Mouse (Mus musculus) MEL (cell line): ENCODE results near the gene Sgsm1. TPM values are rescaled to one million over a fixed set of nuclear protein-coding genes. Genes with fewer than 3 reads are reported as not detected.

ENCODE experiments used
- DNase-seq: peaks from one replicate; pipeline ENCODE4 v3.0.0; 2011; ENCODE audit warnings: low read depth, low spot score
- H3K27ac ChIP-seq: 2 replicates; pipeline ENCODE4 v1.5.1; 2012; ENCODE audit warnings: low read depth, mild to moderate bottlenecking, control low read depth, low read length, moderate library complexity; ENCODE audit not compliant: control insufficient read depth
- H3K27me3 ChIP-seq, 2 experiments: fragments of 150-350 bp in 1 of 2; sonication (generic) in 1 of 2; 2 replicates each; pipeline ENCODE4 v1.6.1; 2012; ENCODE audit warnings: low read length in 2 of 2, mild to moderate bottlenecking in 2 of 2, improper control_type of control experiment in 1 of 2, moderate library complexity in 1 of 2; ENCODE audit not compliant: insufficient read depth in 2 of 2, control insufficient read depth in 1 of 2
- H3K36me3 ChIP-seq, 2 experiments: 2 replicates each; pipeline ENCODE4 v1.6.1; 2012 to 2014; ENCODE audit warnings: low read length in 2 of 2, improper control_type of control experiment in 1 of 2, inconsistent platforms in 1 of 2, mild to moderate bottlenecking in 1 of 2; ENCODE audit not compliant: insufficient read depth in 2 of 2, control insufficient read depth in 1 of 2
- H3K4me1 ChIP-seq, 2 experiments: fragments of 150-350 bp in 1 of 2; sonication (generic) in 1 of 2; 2 replicates each; pipeline ENCODE4 v1.6.1; 2012; ENCODE audit warnings: low read length in 2 of 2, improper control_type of control experiment in 1 of 2, mild to moderate bottlenecking in 1 of 2; ENCODE audit not compliant: insufficient read depth in 2 of 2, control insufficient read depth in 1 of 2
- H3K4me3 ChIP-seq, 2 experiments: fragments of 150-350 bp in 1 of 2; sonication (generic) in 1 of 2; 2 replicates each; pipeline ENCODE4 v1.5.1; 2012; ENCODE audit warnings: low read depth in 2 of 2, low read length in 2 of 2, mild to moderate bottlenecking in 2 of 2, moderate library complexity in 2 of 2, control low read depth in 1 of 2, improper control_type of control experiment in 1 of 2; ENCODE audit not compliant: control insufficient read depth in 1 of 2, insufficient read depth in 1 of 2
- H3K79me2 ChIP-seq: 2 replicates; pipeline ENCODE4 v1.6.1; 2012; ENCODE audit warnings: mild to moderate bottlenecking, low read length, moderate library complexity; ENCODE audit not compliant: control insufficient read depth, poor library complexity, insufficient read depth
- H3K9ac ChIP-seq: 2 replicates; pipeline ENCODE4 v1.6.1; 2012; ENCODE audit warnings: low read depth, mild to moderate bottlenecking, control low read depth, low read length, moderate library complexity; ENCODE audit not compliant: control insufficient read depth, poor library complexity, severe bottlenecking
- H3K9me3 ChIP-seq: fragments of 150-350 bp; sonication (generic); replicated peaks from 2 replicates; pipeline ENCODE4 v1.6.1; 2012; ENCODE audit warnings: mild to moderate bottlenecking, low read length, improper control_type of control experiment, moderate library complexity; ENCODE audit not compliant: insufficient read depth
- BHLHE40 ChIP-seq: IDR thresholded peaks from 2 replicates; pipeline ENCODE4 v1.6.1; 2012; ENCODE audit warnings: low read depth, mild to moderate bottlenecking, inconsistent platforms, low read length, improper control_type of control experiment, borderline replicate concordance
- CHD2 ChIP-seq: IDR thresholded peaks from 2 replicates; pipeline ENCODE4 v1.6.1; 2011; ENCODE audit warnings: low read length, improper control_type of control experiment
- CTCF ChIP-seq, 3 experiments: IDR thresholded peaks in 2 of 3; conservative IDR thresholded peaks in 1 of 3; 2 replicates each; pipeline ENCODE4 v1.5.1; 2011 to 2012; ENCODE audit warnings: low read length in 3 of 3, low read depth in 2 of 3, mild to moderate bottlenecking in 2 of 3, improper control_type of control experiment in 1 of 3, inconsistent platforms in 1 of 3, mixed read lengths in 1 of 3, moderate library complexity in 1 of 3; ENCODE audit not compliant: control insufficient read depth in 1 of 3, insufficient read depth in 1 of 3, poor library complexity in 1 of 3, severe bottlenecking in 1 of 3
- ELF1 ChIP-seq: IDR thresholded peaks from 2 replicates; pipeline ENCODE4 v1.6.1; 2014; ENCODE audit warnings: low read depth, mild to moderate bottlenecking, inconsistent platforms, low read length, improper control_type of control experiment, moderate library complexity
- EP300 ChIP-seq, 2 experiments: IDR thresholded peaks; 2 replicates each; pipeline ENCODE4 v1.6.1; 2011; ENCODE audit warnings: improper control_type of control experiment in 2 of 2, low read length in 2 of 2, low read depth in 1 of 2, mild to moderate bottlenecking in 1 of 2
- GABPA ChIP-seq: IDR thresholded peaks from 2 replicates; pipeline ENCODE4 v1.6.1; 2012; ENCODE audit warnings: low read depth, mild to moderate bottlenecking, inconsistent platforms, low read length, improper control_type of control experiment, moderate library complexity
- GATA1 ChIP-seq: IDR thresholded peaks from 2 replicates; pipeline ENCODE4 v1.6.1; 2011; ENCODE audit warnings: low read depth, low read length, improper control_type of control experiment
- HCFC1 ChIP-seq: IDR thresholded peaks from 2 replicates; pipeline ENCODE4 v1.6.1; 2012; ENCODE audit warnings: low read depth, mild to moderate bottlenecking, inconsistent platforms, low read length, improper control_type of control experiment, moderate library complexity
- KAT2A ChIP-seq: conservative IDR thresholded peaks from 2 replicates; pipeline ENCODE4 v1.6.1; 2012; ENCODE audit warnings: low read depth, low read length, improper control_type of control experiment, inconsistent platforms
- MAFK ChIP-seq: IDR thresholded peaks from 2 replicates; pipeline ENCODE4 v1.6.1; 2011; ENCODE audit warnings: low read depth, mild to moderate bottlenecking, low read length, improper control_type of control experiment, borderline replicate concordance
- MAX ChIP-seq: IDR thresholded peaks from 2 replicates; pipeline ENCODE4 v1.6.1; 2011; ENCODE audit warnings: low read length, improper control_type of control experiment
- MEF2A ChIP-seq: IDR thresholded peaks from 2 replicates; pipeline ENCODE4 v1.6.1; 2014; ENCODE audit warnings: low read depth, mild to moderate bottlenecking, inconsistent platforms, low read length, improper control_type of control experiment; ENCODE audit not compliant: poor library complexity, insufficient replicate concordance, severe bottlenecking; ENCODE audit errors: extremely low read depth
- NRF1 ChIP-seq: IDR thresholded peaks from 2 replicates; pipeline ENCODE4 v1.6.1; 2014; ENCODE audit warnings: low read depth, mild to moderate bottlenecking, inconsistent platforms, low read length, improper control_type of control experiment, moderate library complexity; ENCODE audit not compliant: poor library complexity, insufficient read depth, severe bottlenecking
- POLR2AphosphoS2 ChIP-seq: IDR thresholded peaks from 2 replicates; pipeline ENCODE4 v1.6.1; 2011; ENCODE audit warnings: low read length, improper control_type of control experiment
- SMC3 ChIP-seq: IDR thresholded peaks from 2 replicates; pipeline ENCODE4 v1.6.1; 2011; ENCODE audit warnings: low read depth, low read length, improper control_type of control experiment
- TAL1 ChIP-seq: IDR thresholded peaks from 2 replicates; pipeline ENCODE4 v1.6.1; 2012; ENCODE audit warnings: mild to moderate bottlenecking, inconsistent platforms, low read length, moderate library complexity, mixed read lengths
- TBP ChIP-seq: IDR thresholded peaks from 2 replicates; pipeline ENCODE4 v1.8.0; 2011; ENCODE audit warnings: low read depth, low read length, improper control_type of control experiment
- TCF12 ChIP-seq: IDR thresholded peaks from 2 replicates; pipeline ENCODE4 v1.6.1; 2014; ENCODE audit warnings: low read depth, mild to moderate bottlenecking, inconsistent platforms, low read length, improper control_type of control experiment, moderate library complexity
- UBTF ChIP-seq: IDR thresholded peaks from 2 replicates; pipeline ENCODE4 v1.6.1; 2012; ENCODE audit warnings: low read depth, mild to moderate bottlenecking, inconsistent platforms, low read length, improper control_type of control experiment, moderate library complexity, borderline replicate concordance; ENCODE audit not compliant: insufficient read depth
- USF1 ChIP-seq: IDR thresholded peaks from 2 replicates; pipeline ENCODE4 v1.6.1; 2014; ENCODE audit warnings: low read depth, mild to moderate bottlenecking, inconsistent platforms, low read length, improper control_type of control experiment, moderate library complexity
- USF2 ChIP-seq, 2 experiments: IDR thresholded peaks; 2 replicates each; pipeline ENCODE4 v1.6.1; 2011 to 2012; ENCODE audit warnings: improper control_type of control experiment in 2 of 2, low read length in 2 of 2, borderline replicate concordance in 1 of 2, inconsistent platforms in 1 of 2, low read depth in 1 of 2, mild to moderate bottlenecking in 1 of 2; ENCODE audit not compliant: insufficient read depth in 1 of 2
- ZKSCAN1 ChIP-seq: IDR thresholded peaks from 2 replicates; pipeline ENCODE4 v1.6.1; 2012; ENCODE audit warnings: low read depth, mild to moderate bottlenecking, inconsistent platforms, low read length, improper control_type of control experiment, moderate library complexity
- ZNF384 ChIP-seq: IDR thresholded peaks from 2 replicates; pipeline ENCODE4 v1.6.1; 2012; ENCODE audit warnings: low read depth, mild to moderate bottlenecking, inconsistent platforms, low read length, improper control_type of control experiment
- polyA plus RNA-seq, 2 experiments: library from polyadenylated mRNA; stranded (reverse) in 1 of 2; unstranded in 1 of 2; fragments of >175 nt in 1 of 2; fragments of >200 nt in 1 of 2; gene quantifications; 2 replicates each; pipeline versions ENCODE4 v1.2.1 to v1.2.4; 2012; ENCODE audit warnings: low replicate concordance in 2 of 2, low read depth in 1 of 2; ENCODE audit not compliant: insufficient read length in 2 of 2, insufficient read depth in 1 of 2, missing spikeins in 1 of 2
- total RNA-seq: library from RNA; depleted of rRNA; stranded (reverse); fragments of 300-350 nt; gene quantifications from 2 replicates; pipeline ENCODE4 v1.2.3, GENCODE M21; 2012

Gene Sgsm1
- total and polyA plus RNA-seq, 3 experiments = not detected

GRCm38 (mm10) chr5:113268246-113268645 lies 42.3 kb downstream of the Sgsm1 start:
- Histone ChIP-seq H3K27me3 (no peaks in the 10 kb centered on the region), H3K4me1 (no peaks in the 10 kb centered on the region), H3K9me3 (no peaks in the 10 kb centered on the region), H3K9ac (no peak overlapping the region), H3K79me2 (no peaks in the 10 kb centered on the region), H3K27ac (no peak overlapping the region), H3K36me3 (no peaks in the 10 kb centered on the region), H3K4me3 (no peak overlapping the region)
- DNase-seq = no peak
- TF ChIP-seq MEF2A = no peak
- no peak for TF ChIP-seq TCF12
- TF ChIP-seq ZNF384 = no peak
- TF ChIP-seq GABPA = no peak
- TF ChIP-seq CTCF (IDR thresholded peaks at IDR 0.05 in 2 of 3, conservative IDR thresholded peaks at IDR 0.05 in 1 of 3; ENCODE audit: control insufficient read depth in 1 of 3, insufficient read depth in 1 of 3, low read depth in 2 of 3, low read length in 3 of 3, poor library complexity in 1 of 3, severe bottlenecking in 1 of 3) = no peak
- TF ChIP-seq GATA1 = no peak
- TF ChIP-seq KAT2A = no peak
- no peak for TF ChIP-seq BHLHE40
- TF ChIP-seq NRF1 = no peak
- no peak for TF ChIP-seq EP300 (IDR thresholded peaks at IDR 0.05; ENCODE audit: low read depth in 1 of 2, low read length in 2 of 2)

GRCm38 (mm10) chr5:113265637-113266036 lies 44.9 kb downstream of the Sgsm1 start:
- no peak for TF ChIP-seq MAFK
- TF ChIP-seq MAX = no peak
- no peak for TF ChIP-seq ELF1
- no peak for TF ChIP-seq UBTF
- TF ChIP-seq USF2 (IDR thresholded peaks at IDR 0.05; ENCODE audit: borderline replicate concordance in 1 of 2, insufficient read depth in 1 of 2, low read depth in 1 of 2, low read length in 2 of 2) = no peak
- TF ChIP-seq CHD2 = no peak
- TF ChIP-seq POLR2AphosphoS2 = no peak
- TF ChIP-seq TAL1 = no peak
- TF ChIP-seq USF1 = no peak
- no peak for TF ChIP-seq HCFC1
- TF ChIP-seq TBP = no peak
- TF ChIP-seq KAT2A = no peak
- TF ChIP-seq ZKSCAN1 = no peak
- no peak for TF ChIP-seq EP300 (IDR thresholded peaks at IDR 0.05; ENCODE audit: low read depth in 1 of 2, low read length in 2 of 2)
- TF ChIP-seq SMC3 = no peak
- no peaks in the 10 kb centered on the region for H3K27me3 ChIP-seq
- no peaks in the 10 kb centered on the region for H3K36me3 ChIP-seq
- no peak overlapping the region for H3K9ac ChIP-seq
- no peak for DNase-seq
- no peaks in the 10 kb centered on the region for H3K9me3 ChIP-seq
- no peak overlapping the region for H3K4me3 ChIP-seq
- no peaks in the 10 kb centered on the region for H3K4me1 ChIP-seq
- no peaks in the 10 kb centered on the region for H3K79me2 ChIP-seq
- no peak overlapping the region for H3K27ac ChIP-seq
